Mouse (Mus musculus) cerebellum, adult (tissue): Measurements from ENCODE around the gene Cadps.

Experiments used
- ATAC-seq: cut with Nextera tagmentation; 2 replicates; pipeline ENCODE4 v1.9.2; 2017; ENCODE audit warnings: mild to moderate bottlenecking, moderate library complexity, mixed read lengths; ENCODE audit not compliant: insufficient number of reproducible peaks, low FRiP score, low TSS enrichment

Gene Cadps

GRCm38 (mm10) chr14:12595326-12595725, 227.6 kb downstream of the Cadps start:
- ATAC-seq = no peak

GRCm38 (mm10) chr14:12592472-12593075, 230.3 kb downstream of the Cadps start:
- ATAC-seq = peak; percentile 77

- no peak for ATAC-seq
Observed at GRCm38 (mm10) chr14:12591829-12592228, 231.1 kb downstream of the Cadps start.

- no peak for ATAC-seq
Observed at GRCm38 (mm10) chr14:12583536-12583935, 239.3 kb downstream of the Cadps start.

- ATAC-seq = no peak
Observed at GRCm38 (mm10) chr14:12581657-12582056, 241.2 kb downstream of the Cadps start.

- no peak for ATAC-seq
Observed at GRCm38 (mm10) chr14:12580786-12581185, 242.1 kb downstream of the Cadps start.

GRCm38 (mm10) chr14:12578156-12578555, 244.7 kb downstream of the Cadps start:
- ATAC-seq = no peak

GRCm38 (mm10) chr14:12577475-12578140, 245.3 kb downstream of the Cadps start:
- ATAC-seq = no peak

- peak; percentile 40; the same call in 1 of the 2 replicates for ATAC-seq
Observed at GRCm38 (mm10) chr14:12575105-12575504, 247.8 kb downstream of the Cadps start.

GRCm38 (mm10) chr14:12574336-12574735, 248.5 kb downstream of the Cadps start:
- ATAC-seq = no peak

- peak; percentile 77 for ATAC-seq
Observed at GRCm38 (mm10) chr14:12561730-12562129, 261.1 kb downstream of the Cadps start.

- ATAC-seq = no peak
Observed at GRCm38 (mm10) chr14:12560233-12560577, 262.7 kb downstream of the Cadps start.

- ATAC-seq = no peak
Observed at GRCm38 (mm10) chr14:12559574-12560232, 263.2 kb downstream of the Cadps start.

- no peak for ATAC-seq
Observed at GRCm38 (mm10) chr14:12558920-12559573, 263.8 kb downstream of the Cadps start.

- ATAC-seq = 0 out of 2 replicates have a peak, but pooled peaks have one; percentile 38
Observed at GRCm38 (mm10) chr14:12554486-12554885, 268.4 kb downstream of the Cadps start.

- no peak for ATAC-seq
Observed at GRCm38 (mm10) chr14:12551353-12551752, 271.5 kb downstream of the Cadps start.

GRCm38 (mm10) chr14:12550931-12551330, 271.9 kb downstream of the Cadps start:
- ATAC-seq = no peak

GRCm38 (mm10) chr14:12549290-12549689, 273.6 kb downstream of the Cadps start:
- ATAC-seq = peak; percentile 46; the same call in 1 of the 2 replicates

GRCm38 (mm10) chr14:12547496-12547895, 275.4 kb downstream of the Cadps start:
- no peak for ATAC-seq

- no peak for ATAC-seq
Observed at GRCm38 (mm10) chr14:12541733-12542132, 281.1 kb downstream of the Cadps start.

GRCm38 (mm10) chr14:12539071-12539470, 283.8 kb downstream of the Cadps start:
- no peak for ATAC-seq
